Mouse (Mus musculus) brown adipose tissue, adult 24 weeks (tissue): ENCODE results near the gene Rilpl1. TPM values are rescaled to one million over a fixed set of nuclear protein-coding genes. Genes with fewer than 3 reads are reported as not detected.
"Not testable (repeated sequence)": the region's sequence is repeated elsewhere in the genome, so short reads cannot be mapped to it uniquely, and the experiment has no call there.

Experiments used
- H3K27ac ChIP-seq: fragments of 200-500 bp; replicated peaks from 2 replicates; pipeline ENCODE4 v1.5.1; 2012; ENCODE audit warnings: low read depth, mild to moderate bottlenecking, low read length
- H3K4me1 ChIP-seq: fragments of 200-500 bp; 2 replicates; pipeline ENCODE4 v1.6.1; 2012; ENCODE audit warnings: low read length, mixed read lengths; ENCODE audit not compliant: control insufficient read depth, insufficient read depth, insufficient read length
- H3K4me3 ChIP-seq: fragments of 200-500 bp; 2 replicates; pipeline ENCODE4 v1.5.1; 2012; ENCODE audit warnings: low read depth, mild to moderate bottlenecking, low read length, moderate library complexity; ENCODE audit not compliant: insufficient read depth
- polyA plus RNA-seq: library from polyadenylated mRNA; stranded (reverse); fragments of >200 nt; gene quantifications from 2 replicates; pipeline ENCODE4 v1.2.4, GENCODE M21; 2012; ENCODE audit not compliant: missing spikeins, insufficient read depth, insufficient read length

The Rilpl1 gene
- polyA plus RNA-seq, 1 experiment = 4.9 TPM

DNA sequence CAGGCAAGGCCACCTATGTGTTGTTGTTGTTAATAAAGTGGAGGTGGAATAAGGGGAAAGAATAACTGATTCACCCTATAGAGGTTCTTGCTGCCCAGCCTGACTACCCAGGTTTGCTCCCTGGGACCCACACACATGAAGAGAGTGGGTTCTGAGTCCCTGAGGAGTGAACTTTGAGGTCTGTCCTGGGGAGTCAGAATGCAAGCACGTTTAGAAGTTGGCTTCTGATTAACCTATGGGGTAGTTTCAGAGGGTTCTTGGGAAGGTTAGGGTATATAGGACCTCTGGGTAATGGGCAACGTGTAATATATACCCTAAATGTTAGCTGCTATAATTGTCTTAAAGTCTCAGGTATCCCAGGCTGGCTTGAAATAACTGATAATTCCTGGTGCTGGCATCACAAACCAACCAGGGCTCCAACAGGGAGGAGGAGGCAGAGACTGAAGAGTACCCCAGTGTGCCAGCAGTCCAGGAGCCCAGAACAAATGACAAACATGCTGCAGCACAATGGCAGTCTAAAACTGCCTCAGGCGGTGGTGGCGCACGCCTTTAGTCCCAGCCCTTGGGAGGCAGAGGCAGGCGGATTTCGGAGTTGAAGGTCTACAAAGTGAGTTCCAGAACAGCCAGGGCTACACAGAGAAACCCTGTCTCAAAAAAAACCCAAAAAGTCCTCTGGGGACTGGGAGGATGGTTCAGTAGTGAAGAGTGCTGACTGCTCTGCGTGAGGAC, 68.7 kb downstream of the Rilpl1 start:
- H3K4me3 ChIP-seq = no peak overlapping the region
- no peak overlapping the region for H3K27ac ChIP-seq

DNA sequence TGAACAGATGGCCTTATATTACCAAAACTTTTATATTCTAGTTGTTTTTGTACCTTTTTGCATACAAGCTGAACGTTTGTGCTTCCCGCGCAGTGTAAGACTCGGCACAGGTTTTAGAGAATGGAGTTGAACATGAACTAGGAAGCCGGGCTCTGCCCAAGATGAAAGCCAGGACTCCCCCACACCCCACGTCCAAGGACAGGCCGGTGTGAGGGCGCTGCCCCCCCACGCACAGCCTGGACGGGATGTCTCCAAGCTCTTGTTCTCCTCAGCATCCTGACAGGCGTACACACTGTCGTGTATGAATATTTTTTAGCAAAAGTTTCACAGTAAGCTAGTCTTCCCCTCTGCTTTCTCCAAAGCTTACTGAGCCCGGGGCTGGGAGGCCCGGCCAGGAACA, 70.3 kb downstream of the Rilpl1 start:
- H3K4me3 ChIP-seq, H3K27ac ChIP-seq, H3K4me1 ChIP-seq: not testable (repeated sequence)

More for the DNA sequence above, 68.7 kb downstream of the Rilpl1 start:
- H3K4me1 ChIP-seq = no peaks in the 10 kb centered on the region

DNA sequence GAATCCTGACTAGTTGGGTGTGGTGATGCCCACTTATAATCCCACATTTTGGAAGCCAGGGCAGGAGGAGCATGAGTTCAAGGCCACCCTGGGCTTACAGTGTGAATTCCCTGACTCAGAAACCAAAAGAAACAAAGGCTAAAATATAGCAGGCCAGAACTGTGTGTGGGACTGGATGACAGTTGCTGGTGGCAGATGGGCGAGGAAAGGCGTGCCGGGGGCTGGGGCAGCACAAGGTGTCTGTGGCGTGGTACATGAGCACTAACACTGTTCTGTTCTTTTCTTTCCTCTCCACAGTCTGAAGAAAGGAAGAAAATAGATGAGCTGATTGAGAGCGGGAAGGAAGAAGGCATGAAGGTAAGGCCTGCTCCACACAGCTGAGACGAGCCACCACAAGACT, 74.4 kb downstream of the Rilpl1 start:
- no peak overlapping the region for H3K4me3 ChIP-seq
- peaks cover 5% of the 10 kb centered on the region; the same call in 1 of the 2 replicates for H3K4me1 ChIP-seq

DNA sequence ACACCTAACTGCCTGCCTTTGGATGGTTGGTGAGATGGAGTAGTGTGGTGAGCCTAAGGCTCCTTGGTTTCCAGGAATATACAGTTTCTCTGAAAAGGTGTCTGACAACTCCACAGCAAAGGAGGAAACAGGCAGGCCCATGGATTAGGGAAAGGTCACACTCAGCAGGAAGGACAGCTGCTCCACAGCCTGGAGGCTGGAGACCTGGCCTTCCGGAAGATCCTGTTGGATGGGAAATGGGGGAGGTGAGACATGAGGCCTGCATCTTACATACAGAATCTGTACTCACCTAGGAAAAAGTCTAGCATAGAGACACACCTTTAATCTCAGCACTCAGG, 77.1 kb downstream of the Rilpl1 start:
- Histone ChIP-seq H3K4me1 (peaks cover 5% of the 10 kb centered on the region; the same call in 1 of the 2 replicates), H3K27ac (no peak overlapping the region), H3K4me3 (no peak overlapping the region)

More for the DNA sequence above, 74.4 kb downstream of the Rilpl1 start:
- H3K27ac ChIP-seq = no peak overlapping the region

DNA sequence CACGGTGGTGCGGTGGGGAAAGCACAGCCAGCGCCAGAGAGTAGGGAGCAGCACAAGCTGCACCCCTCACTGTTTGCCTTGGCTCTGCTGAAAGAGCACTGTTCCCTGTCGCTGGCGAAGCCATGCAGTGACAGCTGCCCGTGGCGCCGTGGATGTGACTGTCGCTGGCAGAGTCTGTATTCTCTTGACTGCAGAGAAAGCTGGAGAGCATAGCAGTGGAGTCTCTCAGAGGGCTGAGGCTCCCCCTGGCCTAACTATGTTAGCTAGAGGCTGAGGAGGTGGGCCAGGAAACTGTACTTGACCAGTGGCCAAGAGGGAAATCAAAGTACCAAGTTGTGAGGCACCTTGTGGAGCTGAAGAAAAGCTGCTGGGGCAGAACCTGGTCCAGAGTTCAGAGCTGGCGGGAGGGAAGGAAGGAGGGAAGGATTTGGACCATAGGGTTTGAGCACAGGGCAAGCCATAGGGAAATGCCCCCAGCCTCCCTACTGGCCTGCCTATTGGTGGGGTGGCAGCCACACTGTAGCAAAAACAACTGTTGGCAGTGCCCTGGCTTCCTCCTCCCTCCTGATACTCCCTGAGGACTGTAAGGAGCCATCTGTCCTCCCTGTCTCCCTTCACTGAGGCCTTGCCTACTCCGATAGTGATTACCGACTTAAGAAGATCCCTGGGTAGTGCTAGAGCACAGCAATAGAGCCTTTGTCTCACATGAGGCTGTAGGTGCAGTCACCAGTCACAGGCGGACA, 77.7 kb downstream of the Rilpl1 start:
- peaks cover 5% of the 10 kb centered on the region; the same call in 1 of the 2 replicates for H3K4me1 ChIP-seq
- no peak overlapping the region for H3K4me3 ChIP-seq
- no peak overlapping the region for H3K27ac ChIP-seq

DNA sequence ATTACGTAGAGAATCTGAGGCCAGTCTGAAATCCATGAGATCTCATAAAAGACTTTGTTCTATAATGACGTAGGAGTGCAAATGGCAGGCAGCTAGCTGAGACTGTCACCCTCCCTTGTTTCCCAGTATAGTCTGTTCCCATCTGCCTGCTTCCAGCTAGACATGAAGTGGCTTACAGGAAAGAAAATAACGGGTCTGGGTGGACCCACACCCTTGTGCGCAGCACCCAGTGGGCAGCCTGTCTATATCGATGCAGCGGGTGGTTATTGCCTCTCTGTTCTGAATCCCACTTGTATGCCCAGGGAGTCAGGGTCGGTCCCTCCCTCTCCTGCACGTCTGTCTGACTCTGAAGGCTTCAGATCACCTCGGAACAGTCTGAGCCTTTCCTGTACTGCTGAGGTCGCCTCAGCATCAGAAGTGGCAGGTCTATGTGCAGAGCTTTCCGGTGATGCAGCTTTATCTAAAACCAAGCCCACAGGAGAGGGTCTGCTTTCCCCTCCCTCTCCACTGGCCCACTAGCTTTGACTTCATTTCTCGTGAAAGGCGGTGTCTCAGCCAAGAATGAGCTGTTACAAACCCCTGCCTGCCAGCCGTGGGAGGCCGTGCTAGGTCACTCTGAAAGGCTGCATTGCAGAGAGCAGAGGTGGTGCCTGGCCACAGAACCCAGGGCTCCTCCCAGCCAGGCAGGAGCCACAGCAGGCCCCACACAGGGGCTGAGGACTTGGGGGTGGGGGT, 78.5 kb downstream of the Rilpl1 start:
- peaks cover 5% of the 10 kb centered on the region; the same call in 1 of the 2 replicates for H3K4me1 ChIP-seq
- H3K4me3 ChIP-seq = no peak overlapping the region
- H3K27ac ChIP-seq = no peak overlapping the region

DNA sequence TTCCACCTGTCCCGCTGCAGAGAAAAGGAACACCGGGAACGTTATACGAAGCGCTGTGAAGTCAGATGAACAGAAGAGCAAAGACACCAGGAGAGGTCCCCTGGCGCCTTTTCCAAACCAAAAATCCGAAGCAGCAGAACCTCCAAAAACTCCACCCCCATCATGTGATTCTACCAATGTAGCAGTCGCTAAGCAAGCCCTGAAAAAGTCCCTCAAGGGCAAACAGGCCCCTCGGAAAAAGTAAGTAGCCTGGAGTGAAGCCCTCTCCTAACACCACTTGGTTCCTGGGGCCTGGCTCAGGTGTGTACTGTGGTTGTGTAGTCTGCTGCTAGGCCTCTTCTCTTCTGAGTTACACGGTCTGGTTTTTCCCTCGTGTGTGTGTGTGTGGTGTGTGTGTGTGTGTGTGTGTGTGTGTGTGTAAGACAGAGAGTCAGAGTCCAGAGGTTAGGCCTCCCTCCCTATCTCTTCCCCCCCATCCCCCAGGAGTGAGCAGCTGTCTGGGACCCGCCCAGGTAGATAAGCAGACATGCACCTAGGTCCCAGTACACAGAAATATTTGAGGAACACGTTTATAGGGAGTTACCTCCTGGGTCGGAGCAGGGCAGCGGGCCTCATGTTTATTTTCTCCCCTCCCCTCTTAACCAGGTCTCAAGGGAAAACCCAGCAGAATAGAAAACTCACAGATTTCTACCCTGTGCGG, 80.4 kb downstream of the Rilpl1 start:
- H3K4me3 ChIP-seq = no peak overlapping the region
- H3K4me1 ChIP-seq = peaks cover 13% of the 10 kb centered on the region
- H3K27ac ChIP-seq = no peak overlapping the region

DNA sequence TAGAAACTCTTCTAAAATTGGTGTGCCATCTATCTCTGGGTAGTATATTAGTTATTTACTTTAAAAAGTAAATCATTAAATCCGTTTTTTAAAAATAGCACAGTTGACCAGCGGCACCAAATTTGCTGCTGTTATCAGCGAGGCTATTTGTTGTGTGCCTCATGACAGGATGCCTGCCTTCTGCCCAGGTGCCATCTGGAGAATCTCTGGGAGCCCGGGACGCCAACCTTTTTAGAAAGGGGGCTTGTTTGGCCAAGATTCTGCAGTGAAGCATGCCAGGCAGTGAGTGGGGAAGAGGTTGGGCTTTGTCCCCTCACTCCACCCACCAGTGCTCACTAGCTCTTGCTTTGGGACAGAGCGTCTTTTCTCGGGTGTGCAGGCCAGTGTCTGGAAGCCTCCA, 81.1 kb downstream of the Rilpl1 start:
- Histone ChIP-seq H3K27ac (no peak overlapping the region), H3K4me1 (peaks cover 13% of the 10 kb centered on the region), H3K4me3 (no peak overlapping the region)

DNA sequence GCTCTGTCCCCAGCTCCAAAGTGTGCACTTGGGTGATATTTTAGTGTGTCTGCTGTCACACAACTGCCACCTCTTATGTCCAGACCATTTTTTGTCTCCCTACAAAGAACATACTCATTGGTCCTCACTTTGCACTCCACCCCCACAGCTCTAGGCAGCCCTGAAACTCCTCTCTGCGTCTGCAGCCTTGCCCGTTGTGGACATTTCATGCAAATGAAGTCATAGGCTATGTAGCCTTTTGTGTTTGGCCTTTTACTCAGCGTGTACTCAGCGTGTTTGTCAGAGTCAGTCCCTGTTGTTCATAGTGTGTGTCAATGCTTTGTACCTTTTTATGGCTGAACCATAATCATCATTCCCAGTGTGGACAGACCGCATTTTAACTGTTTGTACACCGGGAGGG, 81.7 kb downstream of the Rilpl1 start:
- Histone ChIP-seq H3K27ac (no peak overlapping the region), H3K4me3 (no peak overlapping the region), H3K4me1 (peaks cover 13% of the 10 kb centered on the region)

DNA sequence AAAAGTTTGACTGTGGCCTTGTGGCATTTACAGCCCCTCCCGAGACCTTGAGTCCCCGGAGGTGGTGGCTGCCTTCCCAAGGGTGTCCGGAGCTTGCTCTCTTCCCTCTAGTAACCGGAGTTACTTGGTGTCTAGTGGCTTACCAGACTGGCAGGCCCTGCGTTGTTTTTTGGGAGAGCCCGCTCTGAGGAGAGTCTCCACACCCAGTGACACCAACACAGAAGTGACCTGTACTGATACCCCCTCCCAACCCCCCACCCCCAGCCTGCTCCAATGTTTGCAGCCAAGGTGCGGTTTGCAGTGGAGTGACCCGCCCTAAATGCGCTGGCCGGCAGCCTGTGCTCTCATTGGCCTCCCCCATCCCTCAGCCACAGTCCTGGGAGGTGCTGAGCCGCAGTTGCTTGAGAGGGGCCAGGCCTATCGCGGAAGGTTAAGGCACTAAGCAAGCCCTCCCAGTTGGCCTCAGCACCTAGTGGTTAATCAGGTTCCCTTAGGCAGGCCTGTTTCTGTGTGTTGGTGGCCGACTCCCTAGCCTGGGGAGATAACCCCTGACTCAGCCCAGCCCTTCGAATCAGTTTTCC, 84.8 kb downstream of the Rilpl1 start:
- H3K27ac ChIP-seq = peak overlapping the region; percentile 54
- peaks cover 8% of the 10 kb centered on the region; the same call in 1 of the 2 replicates for H3K4me1 ChIP-seq
- H3K4me3 ChIP-seq = peak overlapping the region; percentile 75

DNA sequence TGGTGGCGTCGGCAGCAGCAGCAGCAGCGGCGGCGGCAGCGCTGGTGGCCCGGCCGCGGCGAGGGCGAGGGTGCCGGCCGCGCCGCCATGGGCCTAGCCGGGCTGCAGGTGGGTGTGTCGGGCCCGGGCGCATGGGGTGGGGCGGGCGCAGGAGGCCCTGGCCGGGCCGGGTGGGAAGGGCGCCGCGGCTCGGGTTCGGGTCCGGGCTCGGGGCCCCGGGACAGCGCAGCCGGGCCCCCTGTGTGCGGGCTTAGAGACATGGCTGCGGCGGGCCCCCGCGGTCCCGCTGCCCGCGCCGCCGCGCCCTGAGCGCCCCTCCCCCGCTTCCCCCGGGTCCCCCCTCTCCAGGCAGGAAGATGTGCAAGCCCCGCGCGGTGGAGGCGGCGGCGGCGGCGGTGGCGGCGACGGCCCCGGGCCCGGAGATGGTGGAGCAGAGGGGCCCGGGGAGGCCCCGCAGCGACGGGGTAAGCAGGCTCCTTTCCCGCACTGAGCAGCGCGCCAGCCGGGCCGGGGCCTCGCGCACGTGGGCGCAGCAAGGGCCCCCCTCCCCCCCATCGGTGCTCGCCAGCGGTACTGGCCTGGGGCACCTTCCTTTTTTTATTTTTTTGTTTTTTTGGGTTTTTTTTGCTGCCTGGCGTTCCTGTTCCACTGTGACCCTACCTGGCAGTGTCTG, 85.4 kb downstream of the Rilpl1 start:
- peak overlapping the region; percentile 54 for H3K27ac ChIP-seq
- H3K4me3 ChIP-seq = peak overlapping the region; percentile 75
- peaks cover 8% of the 10 kb centered on the region; the same call in 1 of the 2 replicates for H3K4me1 ChIP-seq

DNA sequence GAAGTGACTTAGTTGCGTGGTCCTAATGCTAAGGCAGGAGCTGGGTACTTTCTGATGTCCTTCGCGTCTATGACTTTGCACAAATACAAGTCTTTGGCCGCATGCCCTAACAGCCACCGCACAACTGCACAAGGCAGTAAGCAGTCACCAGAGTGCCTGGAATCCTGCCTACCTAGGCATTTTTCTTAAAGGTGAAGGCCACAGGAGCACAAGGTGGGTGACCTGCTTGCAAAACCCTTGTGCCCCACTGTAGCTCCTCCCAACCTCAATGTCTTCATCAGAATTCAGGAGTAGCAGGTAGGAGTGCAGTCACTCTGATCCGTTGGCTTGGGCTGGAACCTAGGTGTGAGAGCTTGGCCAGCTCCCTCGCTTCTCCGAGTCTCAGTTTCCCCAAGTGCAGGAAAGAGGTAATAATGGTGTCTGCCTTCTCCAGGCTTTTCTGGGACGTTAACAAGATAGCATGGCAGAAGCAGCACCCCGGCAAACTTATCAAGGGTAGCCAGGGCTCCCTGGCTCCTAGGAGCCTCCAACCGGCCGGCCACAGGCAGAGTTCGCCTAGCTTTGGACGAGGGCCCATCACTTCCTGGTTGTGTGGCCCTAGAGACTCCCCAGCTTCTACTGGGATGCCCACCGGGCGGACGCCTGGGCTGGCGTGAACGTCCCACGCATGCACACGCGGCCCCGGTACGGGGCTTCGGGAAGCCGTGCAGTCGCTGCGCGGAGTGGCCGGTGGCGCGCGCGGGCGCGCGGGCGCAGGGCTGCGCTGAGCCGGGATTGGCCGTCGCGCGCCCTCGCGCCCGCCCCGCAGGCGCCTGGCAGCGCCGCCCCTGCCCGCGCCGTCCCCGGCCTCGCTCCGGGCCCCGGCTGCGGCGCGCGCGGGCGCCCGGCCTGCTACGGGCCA, 86.3 kb downstream of the Rilpl1 start:
- H3K4me1 ChIP-seq = peaks cover 11% of the 10 kb centered on the region
- H3K27ac ChIP-seq = peak overlapping the region; percentile 27
- peak overlapping the region; percentile 75 for H3K4me3 ChIP-seq

DNA sequence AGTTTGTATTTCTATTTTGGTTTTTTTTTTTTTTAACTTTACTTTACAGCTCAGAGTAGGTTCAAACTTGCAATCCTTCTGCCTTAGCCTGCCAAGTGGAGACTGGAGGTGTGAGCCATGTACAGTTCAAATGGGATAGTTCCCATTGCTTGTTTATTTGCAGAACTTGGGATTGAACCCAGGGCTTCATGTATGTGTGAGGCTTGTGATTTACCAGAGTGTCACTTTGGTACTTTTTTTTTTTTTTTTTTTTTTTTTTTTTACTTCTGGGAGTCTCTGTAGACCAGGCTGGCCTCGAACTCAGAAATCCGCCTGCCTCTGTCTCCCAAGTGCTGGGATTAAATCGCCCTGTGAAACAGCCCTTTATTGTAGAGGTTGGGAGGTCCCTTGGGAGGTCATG, 87.0 kb downstream of the Rilpl1 start:
- Histone ChIP-seq H3K27ac (no peak overlapping the region), H3K4me1 (peaks cover 11% of the 10 kb centered on the region), H3K4me3 (peak overlapping the region; percentile 75; the same call in 1 of the 2 replicates)
